Mouse (Mus musculus): Measurements from ENCODE around the gene Macc1. TPM values are rescaled to one million over a fixed set of nuclear protein-coding genes. Genes with fewer than 3 reads are reported as not detected.
"Not testable (repeated sequence)": the region's sequence is repeated elsewhere in the genome, so short reads cannot be mapped to it uniquely, and the experiment has no call there.

Gene Macc1
- 0.11 and 0.19 TPM in 2 replicates for total RNA-seq (2021)
- long read RNA-seq, experiment 1, result 0 reads
- long read RNA-seq, experiment 2, result 0 reads

- DNase-seq, result no peak
Measured at GRCm38 (mm10) chr12:119313970-119314369, at the start of gene Macc1. Gene Macc1, plus strand, starts transcription at chr12:119314270.

- no peak for DNase-seq
Measured at GRCm38 (mm10) chr12:119264506-119264905, 49.6 kb upstream of the Macc1 start.

GRCm38 (mm10) chr12:119268723-119269122, 45.3 kb upstream of the Macc1 start:
- DNase-seq, result no peak

- DNase-seq, result no peak
Measured at GRCm38 (mm10) chr12:119270036-119270435, 44.0 kb upstream of the Macc1 start.

- no peak for DNase-seq
Measured at GRCm38 (mm10) chr12:119271964-119272363, 42.1 kb upstream of the Macc1 start.

GRCm38 (mm10) chr12:119273605-119274004, 40.5 kb upstream of the Macc1 start:
- DNase-seq, result no peak

GRCm38 (mm10) chr12:119276282-119276681, 37.8 kb upstream of the Macc1 start:
- no peak for DNase-seq

- no peak for DNase-seq
Measured at GRCm38 (mm10) chr12:119291618-119292017, 22.5 kb upstream of the Macc1 start.

GRCm38 (mm10) chr12:119303618-119304017, 10.5 kb upstream of the Macc1 start:
- no peak for DNase-seq

DNA sequence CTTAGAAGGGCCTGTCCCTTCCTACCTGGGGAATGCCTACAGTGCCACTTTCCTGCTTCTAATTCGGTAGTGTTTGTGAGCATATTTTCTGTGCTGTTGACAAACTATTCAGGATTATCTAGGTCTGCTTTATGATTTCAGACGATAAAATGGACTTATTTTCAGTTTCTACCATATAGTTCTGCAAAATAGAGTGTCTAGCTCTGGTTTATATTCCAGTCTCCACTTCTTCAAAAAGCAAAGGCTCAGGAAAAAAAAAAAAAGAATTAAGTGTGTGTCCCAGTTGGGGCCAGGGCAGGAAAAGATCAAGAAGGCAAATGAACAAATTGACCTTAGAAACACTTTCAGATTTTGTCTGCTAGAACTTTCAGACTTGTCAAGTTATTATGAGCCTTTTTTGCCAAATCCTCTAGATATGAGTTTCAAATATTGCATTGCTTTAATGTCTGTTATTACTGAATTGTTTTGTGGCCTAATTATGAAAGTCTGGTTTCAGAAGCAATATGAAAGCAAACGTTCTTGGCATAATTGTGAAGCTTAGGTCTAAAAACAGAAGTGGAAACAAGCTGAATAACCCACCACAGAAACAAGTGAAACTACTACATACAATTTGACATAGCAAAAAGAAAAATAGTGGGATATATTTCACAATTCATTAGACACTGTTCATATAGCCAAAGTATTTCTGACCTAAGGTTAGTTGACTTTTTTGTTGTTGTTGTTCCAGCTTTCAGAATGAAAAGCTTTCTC, 881 bp upstream of the Macc1 start:
- DNase-seq, result no peak

DNA sequence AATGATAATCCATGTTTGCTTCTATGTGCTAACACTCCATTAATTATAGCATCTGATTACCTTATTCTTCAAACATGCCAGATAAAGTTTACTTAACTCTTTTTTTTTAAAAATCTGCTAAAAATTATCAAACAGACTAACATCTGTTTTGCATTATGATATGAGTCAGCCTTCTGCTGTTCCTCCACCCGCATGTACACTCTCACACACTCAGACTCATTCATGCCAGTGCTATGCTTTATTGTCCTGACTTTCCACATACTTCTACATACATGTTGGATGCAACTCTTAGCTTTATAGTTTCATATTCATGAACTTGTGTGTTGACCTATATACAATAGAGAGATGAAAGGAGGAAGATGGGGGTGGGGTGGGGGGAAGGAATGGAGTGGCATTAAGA, 4.7 kb downstream of the Macc1 start:
- DNase-seq, result no peak

GRCm38 (mm10) chr12:119325400-119325799, 11.3 kb downstream of the Macc1 start:
- DNase-seq, result peak; percentile 14

DNA sequence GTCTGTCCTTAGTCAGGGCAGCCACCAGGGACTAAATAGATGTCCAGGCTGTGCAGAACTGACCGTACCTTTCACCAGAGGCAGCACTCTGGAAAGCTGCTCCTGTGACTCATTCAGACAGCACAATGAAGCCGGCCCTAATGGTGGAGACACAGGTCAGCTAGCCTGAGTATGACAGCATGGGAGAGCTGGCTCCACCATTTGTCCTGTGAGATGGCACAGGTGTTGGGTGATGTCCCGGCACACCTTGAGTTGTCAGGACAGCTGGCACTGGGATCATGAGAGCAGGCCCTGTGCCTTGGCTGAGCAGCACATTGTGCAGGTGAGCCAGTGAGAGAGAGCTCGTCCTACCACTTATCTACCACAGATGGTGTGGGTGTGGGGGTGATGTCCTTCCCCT, 16.6 kb downstream of the Macc1 start:
- no peak for DNase-seq

DNA sequence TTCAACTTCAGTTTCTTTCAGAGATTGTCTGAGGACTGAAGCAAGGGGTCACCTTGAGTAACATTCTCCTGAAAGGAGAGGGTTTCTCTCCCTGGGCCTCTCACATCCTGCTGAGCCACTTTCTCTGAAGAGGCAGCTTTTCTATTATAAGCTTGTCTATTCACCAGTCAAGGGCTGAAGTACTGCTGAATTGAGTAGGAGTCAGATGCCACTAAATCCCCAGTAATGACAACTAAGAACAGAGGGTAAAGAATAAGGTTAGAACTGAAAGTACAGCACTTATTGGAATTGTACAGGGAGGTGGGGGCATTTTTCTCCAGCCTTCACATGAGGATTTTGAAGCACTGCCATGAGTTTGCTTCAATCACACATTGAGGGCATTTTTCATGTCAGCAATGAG, 19.3 kb downstream of the Macc1 start:
- no peak for DNase-seq

DNA sequence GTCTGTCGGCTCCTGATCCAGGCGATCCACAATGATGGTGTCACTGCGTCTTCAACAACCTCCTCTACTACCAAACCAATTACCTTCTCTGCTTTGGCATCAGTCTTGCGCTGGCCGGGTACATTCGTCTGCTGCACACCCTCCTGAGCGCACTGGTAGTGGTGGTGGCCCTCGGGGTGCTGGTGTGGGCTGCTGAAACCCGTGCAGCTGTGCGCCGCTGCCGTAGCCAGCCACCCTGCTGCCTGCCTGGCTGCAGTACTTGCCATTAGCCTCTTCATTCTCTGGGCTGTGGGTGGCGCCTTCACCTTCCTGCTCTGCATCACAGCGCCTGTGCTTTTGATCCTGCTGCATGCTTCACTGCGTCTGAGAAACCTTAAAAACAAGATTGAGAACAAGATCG, 38.5 kb downstream of the Macc1 start:
- DNase-seq, result not testable (repeated sequence)

GRCm38 (mm10) chr12:119357418-119358241, 43.6 kb downstream of the Macc1 start:
- no peak for DNase-seq

DNA sequence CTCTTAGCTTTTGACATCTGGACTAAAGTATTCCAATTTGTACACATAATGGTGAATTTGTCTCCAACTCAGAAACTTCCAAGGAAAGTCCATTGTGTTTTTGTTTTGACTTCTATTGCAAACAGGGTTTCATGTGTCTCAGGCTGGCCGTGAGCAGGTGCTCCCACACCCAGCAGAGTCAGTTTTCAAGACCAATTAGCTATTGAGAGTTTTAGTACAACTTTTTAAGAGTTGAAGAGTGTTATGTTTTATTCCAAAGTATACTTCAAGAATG, 44.1 kb downstream of the Macc1 start:
- DNase-seq, result no peak

GRCm38 (mm10) chr12:119365041-119365440, 51.0 kb downstream of the Macc1 start:
- DNase-seq, result no peak

GRCm38 (mm10) chr12:119369832-119370231, 55.8 kb downstream of the Macc1 start:
- no peak for DNase-seq

DNA sequence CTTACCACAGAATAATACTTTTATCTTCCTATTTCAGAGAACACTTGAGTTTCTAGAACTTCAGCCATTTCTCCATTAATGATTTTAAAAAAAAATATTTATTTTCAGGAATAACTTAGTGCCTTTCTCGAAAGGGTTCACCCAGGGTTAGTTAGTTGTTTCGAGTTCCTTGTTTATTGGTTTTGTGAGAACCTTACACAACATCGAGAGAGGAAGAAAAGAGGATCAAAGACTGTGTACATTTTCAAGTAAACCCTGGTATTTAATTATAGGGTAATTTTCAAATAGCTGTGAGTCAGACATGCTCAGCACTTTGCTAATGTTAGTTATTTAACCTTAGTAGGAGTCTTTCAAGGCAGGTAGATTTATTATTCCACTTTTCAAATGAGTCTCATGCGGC, 58.3 kb downstream of the Macc1 start:
- DNase-seq, result no peak

- no peak for DNase-seq
Measured at GRCm38 (mm10) chr12:119376879-119377278, 62.8 kb downstream of the Macc1 start.

- DNase-seq, result no peak
Measured at GRCm38 (mm10) chr12:119381839-119382238, 67.8 kb downstream of the Macc1 start.

DNA sequence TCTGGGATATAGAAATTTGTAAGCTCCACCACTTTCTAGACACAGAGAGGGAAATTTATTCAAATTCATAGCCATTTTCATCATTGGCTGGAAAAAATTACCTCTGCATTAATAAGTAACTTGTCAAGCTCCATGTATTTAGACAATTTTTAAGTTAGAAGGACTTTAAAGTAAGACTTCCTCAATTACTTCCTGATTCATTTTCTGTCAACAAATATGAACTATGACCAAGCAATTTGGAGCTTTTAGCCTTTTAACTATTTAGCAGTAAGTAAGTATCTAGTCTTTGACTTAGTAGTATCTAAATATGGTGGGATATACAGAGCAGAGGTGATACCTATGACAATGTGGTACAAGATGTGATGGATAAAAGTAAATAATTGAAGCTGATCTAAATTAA, 72.2 kb downstream of the Macc1 start:
- no peak for DNase-seq

DNA sequence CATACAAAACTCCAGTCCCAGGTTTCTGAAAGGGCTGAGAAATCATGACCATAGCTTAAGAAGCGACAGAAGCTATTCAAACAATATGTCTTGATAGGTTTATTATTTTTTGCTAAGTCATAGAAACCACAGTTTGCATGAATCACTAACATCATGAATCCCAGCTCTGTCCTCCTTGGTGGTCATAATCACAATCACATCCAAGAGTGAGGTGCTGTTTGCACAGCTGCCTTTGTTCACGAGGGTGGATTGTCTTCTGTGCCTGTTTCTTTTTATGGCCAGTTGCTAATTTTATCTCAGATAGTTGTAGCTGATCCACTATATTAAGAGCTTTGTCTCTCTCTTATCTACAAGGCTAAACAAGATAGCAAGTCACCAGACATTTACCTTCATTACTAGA, 72.6 kb downstream of the Macc1 start:
- no peak for DNase-seq

Data from adrenal gland, postnatal 14 days (tissue).